Mouse (Mus musculus): ENCODE results near the gene Atn1.

Gene Atn1

DNA sequence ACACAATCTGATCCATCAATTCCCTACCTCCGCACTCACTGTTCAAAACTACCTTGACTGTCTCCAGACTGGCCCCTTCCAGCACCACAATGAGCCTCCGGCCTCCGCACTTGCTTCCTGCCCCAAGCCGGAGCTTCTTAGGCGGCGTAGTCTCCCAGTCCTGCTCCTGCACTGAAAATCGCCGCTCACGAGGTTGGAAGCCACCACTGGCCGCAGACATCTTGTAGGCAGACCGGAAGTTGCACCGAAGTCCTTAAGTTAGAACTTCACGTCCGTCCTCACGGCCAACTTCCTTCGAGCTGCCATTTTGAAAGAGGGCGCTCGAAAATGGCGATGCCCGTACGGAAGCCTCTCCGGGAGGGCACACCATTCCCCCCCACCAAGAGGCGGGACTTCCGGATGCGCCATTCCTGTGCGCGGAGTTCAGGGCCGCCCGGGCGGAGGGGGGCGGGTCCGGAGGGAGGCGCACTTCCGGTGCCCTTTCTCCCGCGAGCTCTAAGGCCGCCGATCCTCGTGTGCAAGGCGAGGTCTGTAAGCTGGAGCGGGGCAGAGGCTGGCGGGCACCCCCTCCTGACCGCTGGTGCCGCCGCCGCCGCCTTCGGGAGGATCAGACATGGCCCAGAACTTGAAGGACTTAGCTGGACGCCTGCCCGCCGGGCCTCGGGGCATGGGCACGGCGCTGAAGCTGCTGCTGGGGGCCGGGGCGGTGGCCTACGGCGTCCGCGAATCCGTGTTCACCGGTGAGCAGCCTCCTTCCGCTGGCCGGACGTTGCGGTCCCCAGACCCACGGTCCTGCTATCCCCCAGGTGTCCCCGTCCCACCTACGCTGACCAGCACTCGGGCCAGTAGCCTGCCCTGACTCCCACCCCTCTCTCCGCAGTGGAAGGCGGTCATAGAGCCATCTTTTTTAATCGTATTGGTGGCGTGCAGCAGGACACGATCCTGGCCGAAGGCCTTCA is 44.2 kb downstream of the Atn1 start, which contains the start of the genes Emg1 and Phb2:
Gene Emg1, minus strand, starts transcription at position 355 of the 959 bp plus-strand sequence.
Gene Phb2, plus strand, starts transcription at position 513 of the 959 bp plus-strand sequence.
- peak; percentile 98 for DNase-seq (ENCODE audit: low spot score in 2 of 2)

DNA sequence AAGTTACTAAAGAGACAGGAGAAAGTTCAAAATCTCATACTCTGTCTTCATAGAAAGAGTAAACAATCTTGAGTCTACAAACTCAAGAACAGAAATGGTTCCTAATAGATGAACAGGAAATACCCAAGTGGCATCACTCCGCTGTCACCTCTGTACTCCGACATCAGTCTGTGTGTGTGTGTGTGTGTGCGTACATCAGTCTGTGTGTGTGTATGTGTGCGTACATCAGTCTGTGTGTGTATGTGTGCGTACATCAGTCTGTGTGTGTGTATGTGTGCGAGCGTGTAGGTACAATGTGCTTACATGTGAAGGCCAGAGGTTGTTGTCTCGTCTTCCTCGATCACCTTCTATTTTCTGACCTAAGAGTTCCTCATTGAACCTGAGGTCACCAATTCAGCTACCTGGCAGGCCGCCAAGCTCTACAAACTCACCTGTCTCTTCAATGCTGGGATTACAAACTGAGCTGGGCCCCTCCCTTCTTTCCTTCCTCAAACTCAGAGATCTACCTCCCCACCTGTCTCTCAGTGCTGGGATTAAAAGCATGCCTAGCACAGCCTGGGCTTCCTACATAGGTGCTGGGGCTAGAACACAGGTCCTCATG is 47.9 kb downstream of the Atn1 start:
- no peak for DNase-seq (ENCODE audit: low spot score in 2 of 2)

DNA sequence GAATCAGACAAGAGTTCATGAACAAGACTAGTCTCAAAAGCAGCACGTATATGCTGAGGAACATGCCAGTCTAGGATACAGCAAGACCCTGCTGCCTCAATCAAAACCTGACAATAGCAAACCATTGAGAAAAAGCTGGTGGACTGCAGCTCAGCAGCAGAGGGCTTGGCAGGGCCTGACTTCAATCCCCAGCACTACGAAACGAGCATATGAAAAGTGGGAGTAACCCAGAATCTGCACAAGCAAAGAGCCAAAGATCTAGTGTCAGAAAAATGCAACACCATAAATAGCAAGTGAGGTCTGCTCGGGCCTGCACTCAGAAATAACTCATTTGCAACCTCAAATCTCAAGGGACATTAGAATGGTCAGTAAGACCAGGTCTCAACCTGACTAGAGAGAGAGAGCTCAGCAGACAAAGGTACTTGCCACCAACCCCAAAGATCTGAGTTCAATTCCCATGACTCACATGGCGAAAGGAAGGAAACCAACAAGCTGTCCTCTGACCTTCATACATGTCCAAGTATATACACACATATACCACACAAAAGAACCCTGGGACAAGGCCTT is 50.2 kb downstream of the Atn1 start:
- DNase-seq (ENCODE audit: low spot score in 2 of 2), result no peak

DNA sequence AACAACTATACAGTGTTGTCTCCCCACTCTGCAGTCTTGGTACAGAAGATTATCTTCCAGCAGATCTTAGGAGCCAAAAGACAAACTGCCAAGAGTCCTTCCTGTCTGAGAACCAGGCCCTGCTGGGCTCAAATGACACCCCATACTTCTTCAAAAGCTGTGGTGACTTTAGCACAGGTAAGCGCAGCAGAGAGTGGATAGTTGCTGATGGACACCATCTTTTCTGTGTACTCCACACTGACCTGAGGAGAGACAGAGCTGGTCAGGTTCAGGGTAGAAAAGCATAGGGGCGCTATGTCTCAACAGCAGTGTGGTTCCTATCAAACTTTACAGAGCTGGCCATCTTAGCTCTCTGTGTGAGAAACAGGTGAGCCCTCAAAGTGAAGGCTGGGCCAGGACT is 51.9 kb downstream of the Atn1 start:
- no peak for DNase-seq (ENCODE audit: low spot score in 2 of 2)

DNA sequence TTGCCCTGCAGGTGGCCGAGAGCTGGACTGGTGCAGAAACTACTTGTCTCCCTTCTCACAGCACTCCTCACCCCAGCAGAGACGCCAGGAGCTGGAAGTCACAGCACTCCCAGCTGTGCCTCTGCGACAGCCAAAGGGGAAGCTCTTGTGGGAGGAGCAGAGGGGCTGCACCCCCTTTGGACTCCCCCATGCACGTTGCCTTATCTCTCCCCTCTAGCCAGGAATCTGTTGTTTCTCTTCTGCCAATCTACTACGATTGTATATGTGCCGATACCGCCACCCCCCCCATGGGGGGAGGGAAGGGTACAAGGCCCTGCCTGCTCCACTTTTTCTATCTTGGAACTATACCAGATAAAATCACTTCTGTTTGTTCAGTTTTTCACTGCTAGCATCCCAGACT is 52.5 kb downstream of the Atn1 start:
- DNase-seq (ENCODE audit: low spot score in 2 of 2), result no peak

DNA sequence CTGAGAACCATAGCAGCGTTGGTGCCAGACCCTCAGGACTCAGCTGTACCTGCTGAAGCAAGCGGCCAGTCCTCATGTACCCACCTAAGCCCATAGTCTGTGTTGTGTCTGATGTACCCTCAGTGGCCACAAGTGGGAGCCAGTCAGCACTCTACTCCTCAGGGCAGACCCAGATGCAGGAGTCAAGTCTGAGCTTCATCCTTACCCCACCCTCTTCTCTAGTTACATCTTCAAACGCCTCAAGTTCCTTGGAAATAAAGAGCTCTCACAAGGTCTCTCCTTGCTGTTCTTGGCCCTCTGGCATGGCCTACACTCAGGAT is 53.6 kb downstream of the Atn1 start:
- peak; percentile 61 to 82 for DNase-seq (ENCODE audit: low spot score in 2 of 2)

DNA sequence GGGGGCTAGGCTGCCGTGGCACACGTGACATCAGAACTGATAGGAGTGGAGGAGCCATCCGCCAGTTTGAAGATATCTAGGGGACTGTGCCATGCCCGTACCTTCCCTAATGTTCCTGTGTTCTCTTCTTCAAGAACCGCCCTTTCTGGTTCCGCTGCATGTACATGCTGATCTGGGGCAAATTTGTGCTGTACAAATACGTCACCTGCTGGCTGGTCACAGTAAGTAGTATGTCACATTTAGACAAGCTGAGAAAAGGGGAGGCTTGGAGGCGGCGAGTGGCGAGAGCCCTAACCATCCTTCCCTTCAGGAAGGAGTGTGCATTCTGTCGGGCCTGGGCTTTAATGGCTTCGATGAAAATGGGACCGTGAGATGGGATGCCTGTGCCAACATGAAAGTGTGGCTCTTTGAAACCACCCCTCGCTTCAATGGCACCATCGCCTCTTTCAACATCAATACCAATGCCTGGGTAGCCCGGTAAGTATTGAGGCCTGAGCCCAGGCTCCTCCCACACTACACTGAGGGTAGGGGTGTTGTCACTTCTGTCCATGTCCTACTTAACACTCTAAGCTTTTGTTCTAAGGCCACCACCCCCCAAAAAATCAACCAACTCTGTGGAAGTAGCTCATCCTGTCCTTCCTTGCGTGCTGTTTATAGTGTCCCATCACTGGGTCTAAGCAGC is 54.1 kb downstream of the Atn1 start:
- DNase-seq (ENCODE audit: low spot score in 2 of 2), result no peak

DNA sequence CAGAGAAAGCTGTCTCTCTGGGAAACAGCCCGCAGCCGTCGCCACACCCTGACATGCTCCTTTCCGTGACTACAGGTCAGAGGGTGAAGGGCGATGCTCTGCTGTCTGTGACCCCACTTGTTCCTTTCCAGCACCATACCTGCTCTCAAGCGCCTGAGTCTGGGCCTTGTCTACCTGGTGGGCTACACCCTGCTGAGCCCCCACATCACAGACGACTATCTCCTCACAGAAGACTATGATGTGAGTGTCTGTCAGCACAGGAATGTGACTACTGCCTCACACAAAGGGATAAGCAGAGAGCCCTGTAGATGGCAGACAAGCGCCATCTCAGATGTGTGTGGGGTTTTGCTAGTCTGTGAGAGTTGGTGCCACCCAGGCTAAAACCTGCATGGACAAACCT is 55.0 kb downstream of the Atn1 start:
- no peak for DNase-seq (ENCODE audit: low spot score in 2 of 2)

DNA sequence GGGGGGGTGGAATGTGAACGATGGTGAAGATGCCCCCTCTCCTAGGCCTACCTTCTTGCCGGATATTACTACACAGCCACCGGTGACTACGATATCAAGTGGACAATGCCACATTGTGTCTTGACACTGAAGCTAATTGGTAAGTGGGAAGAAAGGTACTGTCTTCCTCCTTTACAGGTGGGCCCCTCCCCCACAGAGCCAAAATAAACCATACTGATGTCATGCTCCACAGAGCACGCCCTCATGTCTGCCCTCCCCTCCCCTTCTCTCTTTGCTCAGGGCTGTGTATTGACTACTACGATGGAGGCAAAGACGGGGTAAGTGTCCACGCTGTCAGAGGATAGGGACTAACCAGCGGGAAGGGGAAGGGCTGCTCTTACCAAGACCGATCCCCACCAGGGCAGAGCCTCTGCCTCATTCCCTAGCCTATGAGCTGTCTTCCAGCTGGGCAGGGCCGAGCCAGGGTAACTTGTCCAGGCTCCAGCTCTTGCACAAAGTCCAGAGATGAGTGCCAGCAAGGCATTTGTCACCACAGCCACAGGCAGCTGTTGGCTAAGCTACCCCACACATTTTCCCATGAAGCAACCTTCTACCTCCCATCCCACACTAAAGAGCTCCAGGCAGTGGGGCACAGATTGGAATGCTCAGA is 56.2 kb downstream of the Atn1 start:
- peak in 1 of 2 experiments; percentile 63 for DNase-seq (ENCODE audit: low spot score in 2 of 2)

DNA sequence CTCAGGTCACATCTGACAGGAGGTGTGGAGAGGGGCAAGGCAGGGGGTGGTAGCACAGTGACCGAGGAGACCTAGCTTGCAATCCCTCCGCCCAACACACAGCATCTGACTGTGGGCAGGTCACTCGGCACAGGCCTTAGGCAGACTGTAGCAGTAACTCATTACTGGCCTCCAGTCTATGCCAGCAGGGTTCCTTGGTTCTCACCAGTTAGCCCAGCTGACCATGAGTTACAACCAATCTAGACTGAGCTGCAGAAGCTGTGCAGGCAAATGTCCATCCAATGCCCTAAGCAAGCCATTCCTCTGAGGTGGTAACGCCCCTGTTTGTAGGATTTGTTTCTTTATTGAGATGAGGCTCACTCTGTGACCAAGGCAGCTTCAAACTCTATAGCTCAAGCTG is 57.0 kb downstream of the Atn1 start:
- DNase-seq (ENCODE audit: low spot score in 2 of 2), result no peak

DNA sequence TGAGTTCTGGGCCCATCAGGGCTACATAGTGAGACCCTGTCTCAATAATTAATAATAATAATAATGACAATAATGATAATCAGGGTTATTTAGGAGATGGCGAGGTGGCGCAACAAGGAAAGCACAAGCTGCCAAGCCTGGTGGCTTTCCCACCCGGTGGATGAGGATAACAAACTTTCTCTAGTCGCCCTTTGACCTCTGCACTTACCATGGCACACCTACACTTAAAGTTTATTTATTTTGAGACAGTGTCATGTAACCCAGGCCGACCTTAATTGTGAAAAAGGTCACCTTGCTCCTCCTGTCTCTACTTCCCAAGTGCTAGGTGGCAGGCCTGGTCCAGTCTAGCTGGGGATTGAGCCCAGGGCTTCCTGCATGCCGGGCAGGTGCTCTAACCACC is 57.6 kb downstream of the Atn1 start:
- DNase-seq (ENCODE audit: low spot score in 2 of 2), result no peak

DNA sequence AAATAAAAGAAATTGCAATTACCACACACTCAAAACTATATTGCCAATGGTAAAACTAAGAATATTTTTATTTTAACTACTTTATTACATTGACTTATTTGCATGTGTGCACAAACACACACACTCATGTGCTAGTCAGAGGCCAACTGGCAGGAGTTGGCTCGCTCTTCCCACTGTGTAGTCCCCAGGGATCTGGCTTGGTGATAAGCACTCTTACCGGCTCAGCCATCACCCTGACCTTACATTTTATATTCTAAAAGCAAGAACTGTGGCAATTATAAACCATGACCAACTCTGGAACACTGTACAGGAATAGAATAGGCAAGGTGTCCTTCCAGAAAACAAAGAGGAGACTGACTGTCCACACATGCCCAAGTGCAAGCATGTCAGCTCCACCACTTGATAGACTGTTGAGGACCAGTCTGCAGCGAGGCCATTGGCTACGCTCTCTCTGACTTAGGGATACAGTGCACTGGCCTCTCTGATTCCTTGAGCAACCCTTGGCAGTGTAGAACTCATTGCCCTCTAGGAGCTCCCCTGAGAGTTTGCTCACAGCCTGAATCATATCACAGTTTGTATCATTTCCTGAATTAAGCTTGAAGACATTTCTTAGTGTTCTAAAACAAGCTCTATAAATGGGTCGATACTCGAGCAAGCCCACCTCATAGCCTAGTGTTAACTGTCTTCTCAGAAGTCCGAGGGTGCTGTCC is 59.7 kb downstream of the Atn1 start:
- DNase-seq (ENCODE audit: low spot score in 2 of 2), result no peak

DNA sequence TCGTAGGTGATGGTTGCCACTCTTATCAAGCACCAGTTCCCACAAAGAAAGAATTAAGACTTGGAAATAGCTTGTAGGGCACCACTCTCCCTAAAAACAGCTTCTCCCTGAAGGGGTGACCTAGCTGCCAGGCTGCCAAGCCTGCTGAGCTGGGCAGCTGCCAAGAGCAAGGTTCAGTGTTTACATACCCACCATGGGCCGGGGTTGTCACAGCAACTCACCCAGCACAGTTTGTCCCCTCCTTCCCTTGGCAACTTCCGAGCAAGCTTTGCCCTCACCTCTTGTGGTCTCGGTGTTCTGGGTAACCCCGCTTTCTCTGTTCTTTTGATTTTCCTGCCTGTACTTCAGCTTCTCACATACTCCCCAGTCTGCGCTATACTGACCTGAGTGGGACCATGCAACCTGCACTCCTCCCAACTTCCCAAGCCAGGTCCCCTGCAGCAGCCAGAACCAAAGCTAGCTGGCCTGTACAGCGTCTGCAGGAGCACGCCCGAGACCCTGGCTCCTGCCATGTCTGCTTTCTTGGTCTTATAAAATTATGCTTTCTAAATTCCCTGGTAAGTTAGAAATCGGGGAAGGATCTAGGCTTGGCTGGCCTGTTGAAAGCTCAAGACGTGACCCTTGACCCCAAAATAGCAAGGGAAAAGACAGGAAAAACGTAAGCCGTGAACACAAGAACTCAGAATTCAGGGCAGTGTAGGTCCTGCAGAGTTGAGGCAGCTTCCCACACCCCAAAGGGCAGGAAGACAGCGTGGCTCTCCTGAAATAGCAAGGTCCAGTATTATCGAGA is 62.0 kb downstream of the Atn1 start:
- peak; percentile 39 to 55 for DNase-seq (ENCODE audit: low spot score in 2 of 2)

DNA sequence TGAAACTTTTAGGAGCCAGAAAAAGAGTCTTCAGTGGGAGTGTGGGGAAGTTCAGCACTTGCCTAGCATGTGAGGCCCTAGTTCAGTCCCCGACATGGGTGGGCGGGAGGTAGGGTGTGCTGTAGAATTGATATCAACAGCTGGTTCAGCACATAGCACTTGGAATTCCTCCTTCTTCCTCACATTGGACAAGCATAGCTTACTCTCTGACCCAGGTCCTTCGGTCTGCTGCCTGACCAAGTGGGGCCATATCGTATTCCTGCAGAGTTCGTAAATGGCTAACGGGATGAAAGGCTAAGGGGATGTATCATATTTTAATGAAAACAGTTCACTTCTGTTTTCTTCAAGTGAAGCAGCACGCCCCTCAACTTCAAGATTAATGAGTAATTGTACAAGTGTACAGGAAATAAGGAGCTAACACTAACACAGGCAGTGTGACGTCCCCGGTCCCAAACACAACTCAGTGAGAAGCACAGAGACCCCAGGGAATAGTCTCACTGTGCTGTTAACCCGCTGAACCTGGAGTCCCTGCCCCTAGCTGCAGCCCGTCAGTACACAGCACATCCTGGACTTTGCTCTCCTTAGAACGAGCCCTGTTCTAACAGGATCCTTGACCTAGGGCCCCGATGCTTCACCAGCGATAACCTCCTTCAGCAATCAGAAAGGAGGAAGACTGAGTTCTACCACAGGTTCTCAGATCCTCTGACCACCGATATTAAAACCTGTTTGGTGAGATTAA is 62.9 kb downstream of the Atn1 start:
- no peak for DNase-seq (ENCODE audit: low spot score in 2 of 2)

Measured in frontal cortex, postnatal 36 days (tissue).